Mouse (Mus musculus) kidney, adult 2 months (tissue): ENCODE data around the gene Col12a1. TPM values are rescaled to one million over a fixed set of nuclear protein-coding genes. Genes with fewer than 3 reads are reported as not detected.
A peak's percentile ranks its signal among the peaks of the same experiment; 100 is the strongest.
"Not testable (repeated sequence)": the region's sequence is repeated elsewhere in the genome, so short reads cannot be mapped to it uniquely, and the experiment has no call there.

ENCODE experiments used
- DNase-seq: peaks from one replicate; pipeline ENCODE4 v3.0.0; 2021
- H3K27ac ChIP-seq: fragments of 200-500 bp; 2 replicates; pipeline ENCODE4 v1.5.1; 2012; ENCODE audit warnings: low read depth, low read length, control low read depth, inconsistent platforms; ENCODE audit not compliant: insufficient read depth
- H3K27me3 ChIP-seq: fragments of 200-500 bp; replicated peaks from 2 replicates; pipeline ENCODE4 v1.6.1; 2012; ENCODE audit warnings: mild to moderate bottlenecking, moderate library complexity, low read length, inconsistent platforms; ENCODE audit not compliant: control insufficient read depth, insufficient read depth
- H3K36me3 ChIP-seq: fragments of 200-500 bp; 2 replicates; pipeline ENCODE4 v1.6.1; 2012; ENCODE audit warnings: mild to moderate bottlenecking, moderate library complexity, low read length, inconsistent platforms; ENCODE audit not compliant: control insufficient read depth, insufficient read depth
- H3K4me1 ChIP-seq: fragments of 200-500 bp; 2 replicates; pipeline ENCODE4 v1.6.1; 2011; ENCODE audit warnings: low read length; ENCODE audit not compliant: control insufficient read depth, insufficient read depth
- H3K4me3 ChIP-seq: fragments of 200-500 bp; 2 replicates; pipeline ENCODE4 v1.5.1; 2011; ENCODE audit warnings: mild to moderate bottlenecking, low read depth, low read length, control low read depth; ENCODE audit not compliant: insufficient read depth
- CTCF ChIP-seq: fragments of 200-500 bp; conservative IDR thresholded peaks from 2 replicates; pipeline ENCODE4 v1.5.1; 2011; ENCODE audit warnings: low read depth, mild to moderate bottlenecking, control low read depth, low read length, moderate library complexity, mixed read lengths; ENCODE audit not compliant: insufficient read depth, insufficient read length
- POLR2A ChIP-seq: fragments of 200-500 bp; IDR thresholded peaks from one replicate; pipeline ENCODE4 v1.6.1; 2011; ENCODE audit warnings: low read depth, low read length, control low read depth
- WGBS: fragments of 180-500 bp; shearing (Covaris S2); methylation state at CpG from one replicate; pipeline ENCODE4 v1.1.7; 2018; 5-methylcytosine and 5-hydroxymethylcytosine counted together
- polyA plus RNA-seq: library from polyadenylated mRNA; depleted of rRNA; stranded (reverse); fragments of >200 nt; gene quantifications from 2 replicates; pipeline ENCODE4 v1.2.3, GENCODE M21; 2012

Gene Col12a1
- polyA plus RNA-seq, 1 experiment: 7.1 TPM

DNA sequence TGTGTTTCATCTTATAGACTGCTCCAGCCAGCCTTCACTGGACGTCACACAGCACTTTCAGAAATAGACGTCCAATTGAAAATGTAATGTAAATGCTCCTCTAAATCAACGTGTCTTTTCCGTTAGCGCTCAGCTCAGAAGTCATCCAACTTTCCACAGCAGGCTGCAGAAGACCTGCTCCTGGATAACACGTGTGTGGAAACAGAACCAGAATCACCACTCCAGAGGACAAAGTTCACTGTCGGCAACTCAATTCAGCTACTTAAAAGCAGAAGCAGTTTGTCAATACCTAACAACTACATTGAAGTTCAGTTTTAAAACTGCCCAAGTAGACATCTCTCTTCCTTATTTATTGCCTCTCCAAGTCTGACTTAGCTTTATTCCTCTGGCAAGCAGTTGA, 29.3 kb downstream of the Col12a1 start:
- H3K27ac ChIP-seq: no peak overlapping the region

DNA sequence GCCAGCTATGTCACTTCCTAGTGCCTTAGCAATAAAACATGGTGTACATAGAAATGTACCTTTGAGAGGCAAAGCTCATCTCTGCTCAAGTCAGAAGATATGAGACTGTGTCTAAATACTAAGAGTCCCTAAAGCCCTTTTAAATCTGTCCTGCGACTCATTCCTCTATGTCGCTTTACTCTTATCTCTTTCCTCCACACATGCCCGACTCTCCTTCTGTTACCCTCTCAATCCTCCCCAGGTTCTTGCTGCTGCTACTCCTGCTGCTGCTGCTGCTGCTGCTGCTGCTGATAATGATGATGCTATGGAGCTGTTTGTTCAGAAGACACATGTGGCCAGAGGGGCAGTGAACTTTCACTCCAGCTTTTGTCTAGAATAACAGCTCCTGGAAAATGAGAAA, 31.4 kb downstream of the Col12a1 start:
- H3K4me3 ChIP-seq: no peak overlapping the region
- no peak overlapping the region for H3K27ac ChIP-seq
- H3K36me3 ChIP-seq: no peaks in the 10 kb centered on the region
- DNase-seq: no peak
- no peaks in the 10 kb centered on the region for H3K4me1 ChIP-seq
- no peaks in the 10 kb centered on the region for H3K27me3 ChIP-seq
- TF ChIP-seq POLR2A: no peak
- TF ChIP-seq CTCF: no peak
- 70% methylated on average over 3 of the region's 3 CpGs for WGBS

More for the DNA sequence above, 29.3 kb downstream of the Col12a1 start:
- H3K36me3 ChIP-seq: no peaks in the 10 kb centered on the region
- H3K4me1 ChIP-seq: no peaks in the 10 kb centered on the region
- DNase-seq: no peak
- H3K27me3 ChIP-seq: no peaks in the 10 kb centered on the region
- H3K4me3 ChIP-seq: no peak overlapping the region
- WGBS: 50% methylated on average over 7 of the region's 7 CpGs
- TF ChIP-seq POLR2A (no peak), CTCF (no peak)

DNA sequence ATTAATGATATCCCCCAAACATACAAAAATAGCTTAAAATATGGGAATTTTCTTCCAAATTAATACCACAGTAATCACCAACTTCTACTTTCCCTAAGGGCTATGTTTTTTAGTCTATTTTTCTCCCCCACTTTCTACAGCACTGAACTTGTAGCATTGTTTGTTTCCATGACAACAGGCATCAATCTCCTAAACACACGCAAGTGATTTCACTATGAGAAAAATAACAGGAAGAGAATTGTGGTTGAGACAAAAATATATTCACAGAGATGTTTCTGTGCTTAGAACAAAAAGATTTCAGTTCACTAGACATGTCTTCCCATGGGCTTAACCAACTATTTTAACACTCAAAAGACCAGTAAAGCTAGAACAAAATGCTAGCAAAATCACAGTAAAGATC, 32.6 kb downstream of the Col12a1 start:
- TF ChIP-seq CTCF (no peak), POLR2A (no peak)
- no peaks in the 10 kb centered on the region for H3K36me3 ChIP-seq
- H3K27me3 ChIP-seq: no peaks in the 10 kb centered on the region
- 48% methylated on average over 1 of the region's 1 CpGs for WGBS
- no peak overlapping the region for H3K4me3 ChIP-seq
- H3K4me1 ChIP-seq: no peaks in the 10 kb centered on the region
- no peak for DNase-seq
- H3K27ac ChIP-seq: no peak overlapping the region

DNA sequence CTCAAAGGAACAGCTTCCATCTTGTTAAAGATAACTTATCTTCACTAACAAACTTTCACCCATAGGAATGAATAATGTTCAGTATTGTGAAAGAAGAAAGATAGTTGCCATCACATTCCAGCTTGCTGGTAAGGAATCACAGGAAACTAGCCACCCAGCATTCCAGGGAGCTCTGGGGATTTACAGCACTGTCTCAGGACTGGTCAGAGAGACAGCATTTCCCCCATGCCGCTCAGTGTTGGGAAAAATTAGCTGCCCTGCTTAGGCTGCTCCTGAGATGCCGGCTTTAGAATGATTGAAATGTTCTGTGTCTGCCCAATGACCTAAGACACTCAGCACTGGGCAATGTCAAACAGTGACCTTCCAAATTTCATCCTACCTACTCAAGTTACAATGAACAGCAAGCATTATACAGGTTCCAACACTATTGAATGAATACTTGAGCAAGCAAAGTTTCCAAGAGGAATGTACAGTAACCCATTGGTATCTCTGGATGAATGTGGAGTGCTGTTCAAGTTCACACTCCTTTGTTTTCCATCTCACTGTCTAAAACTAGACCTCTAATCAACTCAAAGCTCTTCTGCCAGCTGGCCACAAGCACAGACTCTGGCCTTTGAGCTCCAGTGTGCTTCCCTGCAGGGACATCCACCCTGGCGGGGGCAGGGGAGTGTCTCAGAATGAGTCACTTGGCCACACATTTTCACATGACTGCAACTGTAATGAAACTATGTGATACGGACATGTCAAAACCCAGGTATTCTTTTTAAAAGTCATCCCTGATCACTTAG, 38.0 kb downstream of the Col12a1 start:
- H3K27me3 ChIP-seq: no peaks in the 10 kb centered on the region
- no peak overlapping the region for H3K27ac ChIP-seq
- peak; percentile 30 for DNase-seq
- no peak for TF ChIP-seq CTCF
- no peak for TF ChIP-seq POLR2A
- no peak overlapping the region for H3K4me3 ChIP-seq
- no peaks in the 10 kb centered on the region for H3K36me3 ChIP-seq
- H3K4me1 ChIP-seq: no peaks in the 10 kb centered on the region
- 41% methylated on average over 4 of the region's 4 CpGs for WGBS

DNA sequence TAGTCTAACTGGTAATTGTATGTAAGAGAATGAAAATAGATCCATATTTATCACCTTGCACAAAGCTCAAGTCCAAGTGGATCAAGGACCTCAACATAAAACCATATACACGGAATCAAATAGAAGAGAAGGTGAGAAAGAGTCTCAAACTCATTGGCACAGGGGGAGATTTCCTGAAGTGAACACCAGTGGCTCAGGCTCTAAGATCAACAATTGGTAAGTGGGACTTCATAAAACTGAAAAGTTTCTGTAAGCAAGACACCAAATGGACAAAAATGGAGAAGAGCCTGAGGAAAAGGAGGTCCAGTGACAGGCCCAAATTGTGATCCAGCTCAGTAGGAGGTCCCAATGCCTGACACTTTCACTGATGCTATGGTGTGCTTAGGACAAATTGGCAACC, 49.8 kb downstream of the Col12a1 start:
- H3K27ac ChIP-seq, H3K36me3 ChIP-seq, H3K4me1 ChIP-seq, H3K4me3 ChIP-seq, DNase-seq, H3K27me3 ChIP-seq: not testable (repeated sequence)
- 86% methylated on average over 1 of the region's 1 CpGs for WGBS

DNA sequence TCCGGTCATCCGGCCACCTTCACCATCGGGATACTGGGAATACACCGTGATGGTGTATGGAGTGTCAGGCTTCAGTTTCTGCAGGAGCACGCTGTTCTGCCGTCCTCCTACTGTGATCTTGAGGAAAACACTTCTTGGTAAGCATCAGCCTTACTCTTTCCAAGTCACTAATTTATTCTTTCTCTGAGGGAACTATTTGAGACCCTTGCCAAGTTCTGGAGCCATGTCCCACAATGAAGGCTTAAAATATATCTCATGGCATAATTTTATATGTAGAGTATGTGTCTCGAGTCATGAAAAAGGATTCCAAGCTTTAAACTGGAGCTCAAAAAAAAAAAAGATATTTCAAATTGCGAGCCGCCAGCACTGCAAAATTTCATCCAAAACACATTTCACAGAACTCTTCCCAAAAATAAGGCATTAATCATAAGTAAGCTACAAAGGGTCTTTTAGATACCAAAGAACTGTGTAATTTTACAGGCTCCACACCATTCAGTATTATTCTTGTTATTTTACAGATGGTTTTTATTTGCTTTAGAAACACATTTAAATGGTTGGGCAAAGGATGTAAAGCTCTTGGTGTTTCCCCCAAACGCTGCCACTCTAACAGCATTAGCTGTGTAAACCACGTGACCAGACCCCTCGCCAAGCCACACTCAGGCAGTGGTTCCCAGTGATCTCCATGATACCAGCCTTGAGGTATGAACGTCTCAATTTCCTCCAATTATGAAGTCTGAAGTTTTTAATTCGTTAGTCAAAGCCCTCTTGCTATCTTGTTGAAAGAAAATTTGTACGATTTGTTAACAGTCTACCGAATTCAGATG, 65.1 kb downstream of the Col12a1 start:
- Histone ChIP-seq H3K4me1 (no peaks in the 10 kb centered on the region), H3K36me3 (no peaks in the 10 kb centered on the region), H3K27me3 (no peaks in the 10 kb centered on the region), H3K4me3 (no peak overlapping the region), H3K27ac (no peak overlapping the region)
- DNase-seq: no peak
- WGBS: 84% methylated on average over 16 of the region's 16 CpGs
- TF ChIP-seq CTCF: no peak
- TF ChIP-seq POLR2A: no peak

DNA sequence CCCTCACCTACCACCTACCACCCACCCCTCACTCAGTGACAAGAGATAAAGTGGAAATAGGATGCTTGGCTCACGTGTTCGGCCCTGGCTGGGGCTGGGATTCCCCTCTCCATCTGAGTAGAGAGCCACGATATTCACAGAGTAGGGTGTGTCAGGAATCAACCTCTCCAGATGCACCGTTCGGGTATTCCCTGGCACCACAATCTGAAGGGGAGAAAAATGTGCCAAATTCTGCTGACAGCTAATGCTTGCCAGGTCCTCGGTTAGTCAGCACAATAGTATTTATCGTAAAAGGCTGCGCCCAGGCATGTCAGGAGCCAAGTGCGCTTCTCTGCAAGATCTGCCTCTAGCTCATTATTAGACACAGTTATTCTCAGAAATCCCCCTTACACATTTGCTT, 70.0 kb downstream of the Col12a1 start:
- no peaks in the 10 kb centered on the region for H3K4me1 ChIP-seq
- no peak overlapping the region for H3K4me3 ChIP-seq
- no peak overlapping the region for H3K27ac ChIP-seq
- no peak for TF ChIP-seq CTCF
- TF ChIP-seq POLR2A: no peak
- WGBS: 90% methylated on average over 9 of the region's 9 CpGs
- no peaks in the 10 kb centered on the region for H3K36me3 ChIP-seq
- DNase-seq: no peak
- H3K27me3 ChIP-seq: no peaks in the 10 kb centered on the region
